Mouse (Mus musculus) E14TG2a.4 (cell line): ENCODE measurements around the gene Fahd2a.

Experiments
- CTCF ChIP-seq: conservative IDR thresholded peaks from 2 replicates; pipeline ENCODE4 v1.5.1; 2014; ENCODE audit warnings: low read length
- NANOG ChIP-seq: IDR thresholded peaks from 2 replicates; pipeline ENCODE4 v1.6.1; 2014; ENCODE audit warnings: borderline replicate concordance, low read length, mixed read lengths
- POU5F1 ChIP-seq: IDR thresholded peaks from 2 replicates; pipeline ENCODE4 v1.6.1; 2014; ENCODE audit warnings: low read length, borderline replicate concordance

DNA sequence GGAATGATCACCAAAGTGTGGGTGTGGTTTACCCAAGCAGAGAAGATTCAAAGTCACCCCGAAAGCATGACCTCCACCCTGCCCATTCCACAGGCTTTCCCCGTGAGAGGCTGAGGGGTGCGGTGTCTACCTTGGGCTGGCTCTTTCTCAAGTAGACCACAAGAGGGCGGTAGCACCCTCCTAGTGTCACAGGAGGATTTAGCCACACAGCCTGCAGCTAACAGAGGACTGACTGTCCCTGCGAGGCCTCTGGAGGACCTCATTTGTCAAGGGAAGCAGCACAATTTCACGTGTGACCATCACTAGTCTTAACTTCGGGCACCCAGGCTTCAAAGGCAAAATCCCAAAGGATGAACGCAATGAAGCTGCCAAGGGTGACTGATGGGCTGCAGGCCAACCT lies 17.9 kb upstream of the Fahd2a start:
- TF ChIP-seq CTCF, result peak; percentile 87
- no peak for TF ChIP-seq NANOG
- no peak for TF ChIP-seq POU5F1
